Mouse (Mus musculus): ENCODE data around the gene Ezh1.

DNA sequence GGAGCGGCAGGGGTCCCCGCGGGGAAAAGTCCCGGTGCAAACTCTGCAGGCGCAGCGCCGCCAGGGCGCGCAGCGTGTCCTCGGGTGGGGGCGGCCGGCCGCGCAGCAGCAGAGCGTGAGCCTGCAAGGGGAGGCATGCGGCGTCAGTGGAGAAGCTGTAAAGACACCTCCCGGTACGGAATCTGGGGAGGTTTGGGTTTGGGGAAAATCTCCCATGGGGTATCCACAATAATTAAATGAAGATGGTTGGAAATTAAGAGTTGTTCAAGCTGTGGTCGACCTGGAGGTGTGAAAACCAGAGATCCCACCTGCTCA, 62.0 kb downstream of the Ezh1 start:
- no peak for TF ChIP-seq CTCF (conservative IDR thresholded peaks at IDR 0.05; ENCODE audit: low read length)
- TF ChIP-seq POU5F1 (IDR thresholded peaks at IDR 0.05; ENCODE audit: borderline replicate concordance, low read length) = no peak
